In genomic region chr8:80647394-80647793, GRCm38 (mm10) we compare ENCODE assay signal across 19 mouse cellular contexts. TPM values are rescaled to one million over a fixed set of nuclear protein-coding genes. Genes with fewer than 3 reads are reported as not detected.
"Had no signal": no experiment of that assay in that cellular context is flagged by ENCODE, and none has a peak within 500 bp of the region (broad histone marks: within the 10 kb centered on the region; RNA-seq: fewer than 3 reads in every experiment).

No protein-coding gene starts in this region.

- H3K27ac ChIP-seq: layer of hippocampus, adult 2 months; limb, embryonic 10.5 days; limb, embryonic 13.5 days; liver, embryonic 12.5 days; liver, embryonic 15.5 days; lung, embryonic 15.5 days had no signal

- DNase-seq: kidney, postnatal 14 days; layer of hippocampus, adult 9-11 months; liver; lung, adult 18-20 months; lung, postnatal 10 days; lung, postnatal 36 days; midbrain, embryonic 14.5 days; thymus, adult 18-20 months; thymus, postnatal 36 days had no signal

- H3K27me3 ChIP-seq: limb, embryonic 13.5 days; liver, embryonic 12.5 days; liver, embryonic 15.5 days; lung, embryonic 15.5 days; megakaryocyte, embryonic 14.5 days had no signal

- H3K4me1 ChIP-seq: limb, embryonic 13.5 days; liver, embryonic 12.5 days; liver, embryonic 15.5 days; lung, embryonic 15.5 days; megakaryocyte, embryonic 14.5 days had no signal

- H3K9ac ChIP-seq: limb, embryonic 13.5 days; liver, embryonic 12.5 days; liver, embryonic 15.5 days; lung, embryonic 15.5 days had no signal

- ATAC-seq: liver, embryonic 12.5 days had no signal

- H3K4me2 ChIP-seq: limb, embryonic 13.5 days; liver, embryonic 12.5 days; liver, embryonic 15.5 days; lung, embryonic 15.5 days; midbrain, embryonic 11.5 days had no signal

- H3K9me3 ChIP-seq: limb, embryonic 10.5 days; limb, embryonic 13.5 days; liver, embryonic 12.5 days; liver, embryonic 15.5 days; lung, embryonic 15.5 days had no signal

- H3K36me3 ChIP-seq: limb, embryonic 10.5 days; limb, embryonic 13.5 days; liver, embryonic 12.5 days; liver, embryonic 15.5 days; lung, embryonic 15.5 days had no signal

- H3K4me3 ChIP-seq: layer of hippocampus, adult 2 months; limb, embryonic 10.5 days; limb, embryonic 13.5 days; liver, embryonic 12.5 days; liver, embryonic 15.5 days; lung, embryonic 15.5 days; megakaryocyte, embryonic 14.5 days had no signal

RNA-seq across cellular contexts. Expression of gene Frem3, which starts 36.5 kb away (rescaled TPM):
- polyA plus RNA-seq: midbrain, embryonic 14.5 days; small intestine, adult 2 months; spleen, adult 2 months had no signal
